Mouse (Mus musculus): ENCODE measurements around the gene Arhgef3.

The Arhgef3 gene

DNA sequence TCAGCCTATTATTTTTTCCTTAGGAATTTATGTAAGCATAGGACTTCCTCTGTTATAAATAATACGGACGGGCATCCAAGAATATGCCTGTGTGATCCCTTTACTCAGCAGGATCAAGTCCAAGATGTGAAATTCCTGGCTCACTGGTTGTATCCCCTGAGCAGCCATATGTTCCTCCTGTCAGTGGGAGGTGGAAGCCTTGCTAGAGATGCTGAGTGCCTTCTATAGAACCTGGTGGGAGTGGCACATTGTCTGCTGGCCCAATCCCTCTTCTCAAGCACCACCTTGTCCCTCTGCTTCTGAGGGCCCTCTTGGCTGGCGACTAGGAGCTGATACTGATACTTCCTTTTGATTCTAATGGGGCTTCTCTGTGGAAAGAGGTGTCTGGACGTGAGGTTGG is 155.1 kb downstream of the Arhgef3 start:
- no peak for DNase-seq (ENCODE audit: low spot score)

DNA sequence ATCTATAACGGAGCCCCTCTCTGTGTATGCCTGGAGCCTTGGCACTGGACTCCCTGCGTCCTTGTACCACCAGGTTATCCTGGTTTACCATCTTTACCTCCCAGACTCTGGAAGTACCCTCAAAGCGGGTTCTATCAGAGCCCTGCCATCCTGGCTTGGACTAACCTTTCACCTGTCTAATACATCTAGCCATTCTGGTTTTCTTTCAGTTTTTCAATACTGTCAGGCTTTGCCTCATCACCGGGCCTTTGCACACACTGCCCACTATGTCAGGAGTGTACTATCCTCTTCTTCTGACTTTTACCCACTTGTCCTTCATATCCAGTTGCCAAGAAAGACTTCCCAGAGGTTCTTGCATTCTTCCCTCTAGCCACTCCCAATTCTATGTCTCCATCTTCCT is 155.8 kb downstream of the Arhgef3 start:
- no peak for DNase-seq (ENCODE audit: low spot score)

DNA sequence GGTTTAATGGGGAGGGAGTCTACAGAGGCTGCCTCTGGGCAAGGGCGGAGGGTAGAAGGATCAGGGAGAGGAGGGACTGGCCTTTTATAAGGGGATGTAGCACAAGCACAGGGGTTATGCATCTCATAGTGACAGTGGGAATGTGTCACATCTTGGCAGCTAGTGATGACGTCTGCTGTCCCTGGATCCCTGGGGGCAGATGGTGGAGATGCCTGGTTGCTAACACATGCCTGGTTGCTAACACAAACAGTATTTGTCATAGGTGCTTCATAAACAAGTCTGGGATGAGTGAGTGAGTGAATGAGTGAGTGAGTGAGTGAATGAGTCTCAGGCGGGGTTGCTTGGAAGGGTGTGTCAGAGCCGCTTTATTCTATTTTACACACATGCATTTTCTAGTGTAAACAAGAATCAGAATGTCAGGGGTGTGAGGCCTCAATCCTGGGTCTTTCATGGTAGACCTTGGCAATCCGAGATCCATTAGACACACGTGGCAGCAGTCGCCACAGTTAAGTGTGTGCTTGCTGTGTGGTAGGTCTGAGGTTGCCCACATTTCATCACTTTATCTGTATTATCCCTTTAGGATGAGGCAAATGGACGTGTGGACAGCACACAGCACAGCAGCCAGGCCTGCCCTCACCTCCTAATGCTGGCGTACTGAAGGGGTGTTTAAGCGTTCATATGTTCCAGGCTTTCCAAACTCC is 156.8 kb downstream of the Arhgef3 start:
- no peak for DNase-seq (ENCODE audit: low spot score)

DNA sequence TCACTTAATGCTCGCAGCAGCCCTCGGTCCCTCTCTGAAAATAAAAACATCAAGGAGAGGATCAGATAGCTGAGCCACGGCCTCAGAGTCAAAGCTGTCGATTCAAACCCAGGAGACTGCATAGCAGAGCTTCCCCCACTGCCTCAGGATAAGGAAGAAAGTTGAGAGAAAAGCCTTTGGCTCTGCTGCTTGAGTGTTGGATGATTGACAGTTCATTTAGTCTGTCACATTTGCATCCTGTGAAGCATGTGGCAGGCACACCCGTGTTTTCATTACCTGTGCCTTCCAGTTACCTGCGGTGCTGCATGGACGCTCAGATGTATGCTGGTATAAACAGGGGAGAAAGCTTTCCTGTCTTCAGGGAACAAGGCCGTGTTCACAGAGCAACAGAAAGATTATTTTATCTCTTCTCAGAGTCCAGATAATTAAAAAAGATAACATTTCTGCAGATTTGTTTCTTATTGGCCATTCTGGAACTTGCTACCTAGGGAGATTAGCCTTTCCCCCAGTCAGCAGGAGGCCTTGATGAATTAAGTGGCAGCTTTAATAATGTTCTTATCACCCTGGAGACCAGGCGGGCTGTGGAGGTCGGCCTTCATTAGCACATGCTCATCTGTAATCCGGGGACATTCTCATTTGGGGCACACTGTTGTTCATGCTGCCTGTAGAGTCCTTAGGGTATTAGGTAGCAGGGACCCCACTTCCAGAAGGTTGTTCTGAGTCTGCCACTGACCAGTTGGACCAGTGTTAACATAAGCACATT is 157.6 kb downstream of the Arhgef3 start:
- DNase-seq (ENCODE audit: low spot score), result no peak

DNA sequence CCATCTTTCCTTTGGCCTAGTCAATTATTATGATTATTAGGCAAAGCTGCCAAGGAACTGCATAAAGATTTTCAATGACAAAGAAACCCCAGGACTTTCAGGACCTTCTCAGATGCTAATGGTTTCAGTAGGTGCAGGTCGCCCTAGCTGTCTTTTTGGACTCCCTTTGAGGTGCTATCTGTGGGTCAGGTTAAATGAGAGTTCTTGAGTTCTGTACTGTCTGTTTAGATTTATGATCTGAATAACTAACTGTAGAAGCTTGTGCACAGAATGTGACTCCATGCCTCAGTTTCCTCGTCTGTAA is 158.1 kb downstream of the Arhgef3 start:
- DNase-seq (ENCODE audit: low spot score), result no peak

DNA sequence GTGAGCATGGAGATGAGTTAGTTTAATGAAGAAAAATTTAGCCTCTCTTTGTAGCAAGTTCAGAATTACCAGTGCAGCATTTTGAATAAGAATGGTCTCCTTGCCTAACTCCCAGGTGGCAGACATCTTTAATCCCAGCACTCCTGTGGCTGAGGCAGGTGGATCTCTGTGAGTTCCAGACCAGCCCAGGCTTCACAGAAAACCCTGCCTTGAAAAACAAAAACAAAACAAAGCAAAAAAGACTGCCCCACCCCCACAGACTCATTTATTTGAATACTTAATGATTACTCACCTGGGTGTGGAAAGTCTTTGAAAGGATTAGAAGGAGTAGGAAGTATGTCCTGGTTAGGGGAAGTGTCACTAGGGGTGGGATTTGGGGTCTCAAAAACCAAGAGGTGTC is 158.5 kb downstream of the Arhgef3 start:
- DNase-seq (ENCODE audit: low spot score), result no peak

DNA sequence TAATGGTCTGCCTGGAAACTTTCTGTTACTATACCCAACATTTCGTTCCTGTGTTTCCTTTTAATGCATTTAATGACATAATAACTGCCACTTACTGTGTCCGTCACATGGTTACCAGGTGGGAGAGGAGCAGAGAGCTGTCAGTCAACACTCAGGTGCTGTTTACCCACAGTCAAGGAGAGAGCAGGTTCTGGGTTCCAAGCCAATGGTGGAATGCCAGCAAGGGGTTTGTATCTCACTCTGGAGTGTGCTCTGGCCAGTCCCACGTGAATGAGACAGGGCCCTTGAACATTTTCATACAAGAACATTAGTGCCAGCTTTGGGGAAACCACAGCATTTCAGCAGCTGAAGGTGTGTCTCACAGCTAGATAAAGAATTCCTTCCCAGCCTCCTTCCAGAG is 162.6 kb downstream of the Arhgef3 start:
- no peak for DNase-seq (ENCODE audit: low spot score)

DNA sequence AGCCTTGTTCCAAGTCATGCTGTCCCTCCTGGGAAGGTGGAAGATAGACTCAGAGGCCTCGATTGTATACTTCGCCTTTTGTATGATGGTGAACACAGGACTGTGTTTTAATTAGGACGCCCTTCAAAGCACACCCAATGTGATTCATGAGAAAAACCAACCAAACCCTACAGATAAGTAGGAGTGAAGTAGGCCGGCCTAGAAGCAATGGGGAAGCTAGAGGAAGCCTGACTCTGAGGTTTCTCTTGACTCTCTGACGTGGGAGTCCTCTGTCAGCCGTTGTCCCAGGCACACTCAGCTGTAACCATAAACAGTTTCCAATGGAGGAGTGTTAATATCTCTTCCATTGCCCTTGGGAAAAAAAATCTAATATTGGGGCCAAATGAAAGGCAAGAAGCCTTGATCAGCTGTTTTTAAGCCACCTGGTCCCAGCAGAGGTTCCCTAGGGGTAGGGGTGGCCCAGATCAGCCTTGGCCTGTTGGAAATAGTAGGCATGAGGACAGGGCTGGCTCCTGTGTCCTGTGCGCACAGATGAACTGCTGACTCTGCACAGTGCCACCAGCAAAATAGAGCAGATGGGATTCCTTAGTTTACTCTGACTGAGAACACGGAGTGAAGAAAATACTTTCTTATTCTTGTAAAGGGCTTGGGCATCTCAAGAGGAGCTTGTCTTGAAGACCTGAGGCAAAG is 165.6 kb downstream of the Arhgef3 start:
- no peak for DNase-seq (ENCODE audit: low spot score)

DNA sequence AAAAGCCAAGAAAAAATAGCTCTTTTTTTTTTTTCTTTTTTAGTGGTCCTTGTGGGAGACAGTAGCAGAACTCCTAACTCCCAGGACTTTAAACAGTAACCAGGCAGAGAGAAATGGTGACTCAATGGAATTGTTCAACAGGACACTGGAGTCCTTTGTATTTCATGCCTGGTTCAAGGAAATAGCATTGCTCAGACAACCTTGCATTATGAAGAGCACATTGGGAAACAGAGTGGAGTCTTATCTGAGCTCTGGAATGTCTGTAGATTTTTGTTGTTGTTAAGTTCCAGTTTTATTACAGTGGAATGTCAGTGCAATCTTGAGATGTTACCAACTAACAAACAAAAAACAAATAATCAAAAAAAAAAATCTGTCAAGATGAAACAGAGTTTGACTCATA is 169.3 kb downstream of the Arhgef3 start:
- no peak for DNase-seq (ENCODE audit: low spot score)

DNA sequence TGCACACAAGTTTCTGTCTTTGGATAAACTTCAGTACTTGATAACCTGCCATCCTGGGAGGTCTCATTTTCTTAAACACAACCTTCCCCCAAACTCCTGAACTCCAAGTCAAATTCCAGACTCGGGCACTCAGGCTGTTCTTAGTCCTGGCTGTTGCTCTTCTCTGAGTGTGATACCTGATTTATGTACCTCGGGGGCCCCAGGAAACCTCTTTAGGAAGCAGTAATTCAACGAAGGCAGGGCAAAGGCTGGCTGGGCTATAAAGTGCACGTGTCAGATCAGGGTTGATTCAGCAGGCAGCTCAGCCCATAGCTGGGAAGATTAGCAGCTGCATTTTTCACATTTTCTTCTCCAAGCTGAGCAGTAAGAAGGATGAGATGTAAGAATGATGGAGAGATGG is 171.5 kb downstream of the Arhgef3 start:
- no peak for DNase-seq (ENCODE audit: low spot score)

DNA sequence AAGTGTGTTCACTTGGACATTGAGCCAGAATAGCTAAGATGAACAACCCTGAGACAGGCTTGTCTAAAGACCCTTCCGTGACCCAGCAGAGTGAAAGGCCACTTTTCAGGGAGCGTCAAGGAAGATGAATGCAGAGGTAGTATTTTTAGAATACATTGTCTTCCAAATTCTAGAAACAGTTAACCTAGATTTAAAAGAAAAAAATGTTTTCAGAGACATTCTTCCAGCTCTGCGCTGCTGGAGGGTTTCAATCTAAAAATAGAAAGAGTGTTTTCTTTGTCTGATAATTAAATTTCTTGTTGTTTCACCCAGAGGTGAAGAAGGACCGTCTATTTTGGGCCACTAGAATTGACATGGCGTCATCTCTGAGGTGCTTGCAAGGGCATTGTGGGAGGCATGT is 174.4 kb downstream of the Arhgef3 start:
- DNase-seq (ENCODE audit: low spot score), result no peak

DNA sequence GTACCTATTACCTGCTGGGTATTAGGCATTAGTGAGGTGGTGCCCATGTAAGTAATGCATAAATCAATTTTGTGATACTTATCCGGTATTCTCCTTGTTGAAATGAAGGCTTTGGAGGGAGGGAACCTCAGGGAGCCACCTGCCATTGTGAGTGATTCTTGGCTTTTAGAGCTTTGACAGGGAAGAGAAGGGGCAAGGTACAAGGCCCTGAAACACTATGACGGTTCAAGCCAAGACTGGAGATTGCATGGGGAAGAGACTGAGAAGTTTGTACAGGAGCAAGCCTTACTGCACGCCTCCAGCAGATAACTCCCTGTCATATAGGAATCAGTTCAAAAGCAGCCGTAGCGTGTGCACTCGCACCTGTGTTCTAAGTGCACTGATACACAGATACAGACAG is 177.4 kb downstream of the Arhgef3 start:
- no peak for DNase-seq (ENCODE audit: low spot score)

DNA sequence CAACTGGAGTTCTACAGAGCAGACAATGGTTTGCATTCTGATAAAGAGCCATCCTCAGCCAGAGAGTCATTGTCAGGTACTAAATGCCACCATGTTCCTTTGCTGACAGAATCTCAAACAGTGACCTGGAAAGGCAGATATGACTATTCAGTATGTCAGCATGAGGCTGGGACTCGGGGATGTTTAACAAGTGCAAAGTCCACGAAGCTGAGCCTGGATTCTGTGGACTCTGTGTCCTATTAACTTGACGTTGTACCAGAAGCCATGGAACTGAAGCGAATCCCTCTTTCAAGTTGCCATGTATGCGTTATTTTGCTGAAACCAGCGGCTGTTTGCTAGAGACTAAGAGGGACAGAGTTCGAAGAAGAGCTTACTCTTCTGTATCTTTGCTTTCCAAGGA is 181.1 kb downstream of the Arhgef3 start:
- DNase-seq (ENCODE audit: low spot score), result no peak

DNA sequence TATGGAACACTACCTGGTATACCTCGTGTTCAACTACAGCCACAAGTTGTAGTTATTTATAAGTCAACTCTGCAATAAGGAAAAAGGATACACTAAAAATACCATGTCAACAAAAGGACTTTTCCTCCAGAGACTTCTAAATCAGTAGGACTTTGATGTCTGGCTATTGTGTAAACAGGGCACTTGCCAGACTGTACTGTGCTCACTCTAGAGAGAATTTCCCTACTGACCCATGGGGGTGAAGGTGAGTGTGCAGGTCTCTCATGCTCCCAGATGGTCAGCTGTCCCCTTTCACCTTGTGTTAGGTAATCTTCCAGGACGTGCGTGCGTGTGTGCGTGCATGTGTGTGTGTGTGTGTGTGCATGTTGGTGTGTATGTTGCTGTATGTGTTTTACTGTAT is 182.3 kb downstream of the Arhgef3 start:
- DNase-seq (ENCODE audit: low spot score), result no peak

DNA sequence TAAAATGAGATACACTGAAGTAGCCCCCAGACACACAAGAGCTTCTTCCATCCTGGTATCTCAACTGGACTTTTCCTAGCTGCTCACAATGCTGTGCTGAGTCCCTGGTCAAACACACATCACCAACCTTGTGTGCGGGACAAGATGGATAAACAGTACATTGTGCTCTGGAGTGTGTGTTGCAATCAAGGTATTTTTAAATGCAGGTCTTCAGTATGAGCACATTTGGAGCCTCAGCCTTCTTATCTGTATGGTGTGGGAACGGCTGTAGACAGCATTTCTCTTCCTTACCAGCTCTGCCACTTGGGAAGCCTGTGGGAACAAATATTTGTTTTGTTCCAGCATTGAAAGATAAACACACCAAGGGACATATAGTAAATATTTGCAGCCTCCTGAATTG is 184.2 kb downstream of the Arhgef3 start:
- DNase-seq (ENCODE audit: low spot score), result no peak

DNA sequence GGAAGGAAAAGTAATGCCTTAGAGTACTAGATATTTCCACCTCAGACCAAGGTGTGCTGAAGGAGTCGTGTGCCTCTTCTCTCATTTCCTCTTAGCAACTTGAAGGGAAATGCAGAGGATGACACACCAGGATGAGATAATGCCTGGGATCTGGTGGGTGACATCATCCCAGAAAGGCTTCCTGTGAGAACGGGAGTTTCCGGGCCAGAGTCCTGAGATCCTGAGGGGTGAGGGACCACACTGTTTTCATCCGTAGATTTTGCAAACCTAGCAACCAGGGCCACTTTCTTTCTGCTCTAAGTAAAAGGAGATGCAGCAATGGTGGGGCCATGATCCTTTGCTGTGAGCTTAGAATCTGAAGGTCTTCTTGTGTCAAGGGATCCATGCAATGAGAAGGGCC is 185.0 kb downstream of the Arhgef3 start:
- no peak for DNase-seq (ENCODE audit: low spot score)

DNA sequence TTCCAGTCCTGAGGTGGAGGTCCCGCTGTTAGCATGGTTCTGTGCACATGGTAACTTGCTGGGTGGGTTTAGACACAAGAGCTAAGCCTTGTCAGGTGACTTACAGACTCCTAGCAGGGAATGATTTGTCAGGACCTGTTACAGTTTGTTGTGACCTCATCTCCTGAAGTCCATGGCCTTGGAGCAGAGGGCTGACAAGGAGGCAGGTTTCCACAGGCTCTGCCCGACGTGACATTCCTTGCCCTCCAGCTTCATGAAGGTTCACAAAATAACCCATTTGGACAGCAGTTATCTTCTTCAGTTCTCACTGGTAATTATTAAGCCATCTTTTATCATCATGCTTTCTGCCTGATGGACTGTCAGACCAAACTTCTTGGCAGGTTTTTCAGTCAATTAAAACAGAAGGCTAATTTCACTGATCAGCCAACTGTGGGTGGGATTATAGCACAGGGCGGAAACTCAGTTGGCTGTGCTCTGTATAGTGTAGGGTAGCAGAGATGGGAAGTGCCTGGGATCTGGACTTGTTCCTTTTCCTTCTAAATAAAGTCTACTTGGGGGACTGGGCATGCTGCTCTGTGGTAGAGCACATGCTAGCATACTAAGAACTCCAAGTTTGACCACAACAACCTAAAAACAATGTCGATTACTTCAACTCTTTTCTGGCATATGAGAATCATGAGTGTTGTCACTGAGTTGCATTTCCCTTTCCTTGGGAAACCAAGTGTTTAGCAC is 187.2 kb downstream of the Arhgef3 start:
- DNase-seq (ENCODE audit: low spot score), result no peak

DNA sequence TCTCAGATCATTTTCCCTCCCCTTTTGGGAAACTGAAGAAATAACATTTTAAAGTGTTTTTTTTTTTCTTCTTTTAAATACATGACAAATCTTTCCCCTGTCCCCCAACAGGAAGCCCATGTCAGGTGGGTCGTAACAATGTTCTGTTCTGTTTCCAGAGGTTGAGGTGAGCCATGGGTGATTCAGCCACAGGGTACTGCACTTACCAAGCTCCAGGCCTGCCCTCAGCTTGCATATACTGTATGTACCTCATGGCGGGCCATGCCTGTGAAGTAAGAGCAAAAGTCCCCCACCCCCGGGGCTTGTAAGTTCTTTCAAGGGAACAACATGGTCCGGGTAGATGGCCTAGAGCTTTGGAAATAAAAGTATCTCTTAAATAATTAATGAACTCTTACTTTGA is 188.6 kb downstream of the Arhgef3 start:
- DNase-seq (ENCODE audit: low spot score), result no peak

DNA sequence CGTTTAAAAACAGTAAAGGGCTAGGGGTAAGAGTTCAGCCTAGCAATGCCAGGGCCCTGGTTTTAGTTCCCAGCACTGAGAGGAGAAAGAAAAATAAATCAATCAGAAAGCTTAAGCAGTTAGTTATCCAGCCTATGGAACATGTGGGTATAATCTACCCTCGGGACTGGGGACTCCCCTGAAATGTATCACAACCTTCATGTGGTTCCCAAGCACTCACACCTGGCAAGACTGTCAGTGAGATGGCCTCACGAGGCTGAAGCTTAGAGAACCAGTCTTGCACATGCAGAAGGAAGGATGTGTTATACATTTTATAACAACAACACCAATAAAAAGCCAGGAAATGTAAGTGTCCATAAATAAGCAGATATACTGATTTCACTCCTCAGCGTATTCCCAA is 189.7 kb downstream of the Arhgef3 start:
- DNase-seq (ENCODE audit: low spot score), result no peak

DNA sequence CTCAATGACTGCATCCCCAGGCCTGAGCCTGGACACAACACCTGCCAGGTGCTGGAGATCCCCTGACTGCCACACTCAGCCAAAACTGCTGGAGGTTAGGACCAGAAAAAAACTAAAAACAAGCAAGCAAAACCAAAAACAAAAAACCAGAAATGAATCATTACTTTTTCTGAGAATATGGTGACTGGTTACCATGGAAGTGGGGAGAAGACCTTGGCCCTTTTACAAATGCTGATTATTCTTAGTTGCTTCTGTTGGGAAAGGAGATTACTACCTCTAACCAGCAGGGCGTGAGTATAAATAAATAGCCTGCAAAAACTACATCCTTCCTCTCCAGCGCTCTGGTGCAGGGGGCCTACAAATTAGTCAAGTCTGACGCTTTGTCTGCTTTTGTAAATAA is 194.1 kb downstream of the Arhgef3 start:
- DNase-seq (ENCODE audit: low spot score), result no peak

DNA sequence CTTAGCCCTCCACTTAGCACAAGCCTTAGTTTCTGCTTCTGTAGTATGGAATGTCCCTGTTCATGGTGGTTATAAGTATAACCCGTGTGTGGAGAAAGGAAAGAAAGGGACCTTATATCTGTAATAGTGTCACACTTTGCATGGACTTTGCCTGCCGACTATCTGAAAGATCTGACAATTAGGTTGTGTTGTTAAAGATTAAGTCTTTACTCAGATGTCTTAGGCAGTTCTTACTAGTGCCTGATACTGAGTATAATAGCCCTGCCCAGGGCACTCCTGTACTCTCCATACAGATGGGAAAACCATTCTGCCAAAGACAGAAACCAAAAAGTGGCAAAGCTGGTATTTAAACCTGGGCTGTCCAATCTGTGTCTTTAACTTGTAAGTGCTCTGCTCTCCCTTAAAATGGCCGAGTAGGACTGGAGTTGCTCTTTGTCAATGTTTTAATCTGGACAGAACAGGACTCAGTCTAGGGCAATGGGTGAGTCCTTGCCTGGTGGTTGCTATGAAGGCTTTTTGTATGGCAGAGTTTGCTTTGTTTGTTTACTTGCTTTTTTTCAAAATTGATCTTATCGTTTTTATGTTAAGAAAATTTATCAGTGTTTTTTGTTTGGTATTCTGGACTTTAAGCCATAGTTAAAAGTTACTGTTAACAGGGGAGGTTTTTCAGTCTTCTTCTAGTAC is 196.0 kb downstream of the Arhgef3 start:
- no peak for DNase-seq (ENCODE audit: low spot score)

DNA sequence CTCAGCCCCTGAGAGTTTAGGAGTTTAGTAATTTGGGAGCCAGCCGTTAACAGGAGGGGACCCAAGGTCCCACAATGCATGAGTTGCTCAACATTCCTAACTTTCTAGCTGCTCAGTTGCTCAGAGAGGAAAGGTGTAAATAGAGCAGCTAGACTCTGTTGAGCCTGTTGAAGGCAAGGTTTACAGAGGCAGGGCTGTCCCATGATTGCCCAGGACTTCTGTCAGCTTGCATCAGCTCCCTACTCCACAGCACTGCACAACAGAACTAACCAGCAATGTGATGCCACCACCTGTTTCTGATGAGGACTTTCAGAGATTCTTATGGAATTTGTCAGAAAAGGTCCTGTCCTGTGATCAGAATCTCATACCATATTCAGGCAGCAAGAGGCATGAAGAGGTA is 197.7 kb downstream of the Arhgef3 start:
- DNase-seq (ENCODE audit: low spot score), result no peak

All from urinary bladder, postnatal 25 days (tissue).